Mouse (Mus musculus): ENCODE results near the gene Ano4. TPM values are rescaled to one million over a fixed set of nuclear protein-coding genes. Genes with fewer than 3 reads are reported as not detected.
"Not testable (repeated sequence)": the region's sequence is repeated elsewhere in the genome, so short reads cannot be mapped to it uniquely, and the experiment has no call there.

The Ano4 gene
- total and polyA plus RNA-seq, 3 experiments: 0.33 TPM; not detected in 2

GRCm38 (mm10) chr10:89103594-89103993 is 241.0 kb downstream of the Ano4 start:
- Histone ChIP-seq H3K9me3 (replicated peaks) (no peaks in the 10 kb centered on the region), H3K4me3 (ENCODE audit: low read depth, low read length) (no peak overlapping the region), H3K36me3 (replicated peaks) (no peaks in the 10 kb centered on the region), H3K27me3 (ENCODE audit: insufficient read depth, low read length) (no peaks in the 10 kb centered on the region), H3K4me1 (ENCODE audit: insufficient read depth, low read depth, low read length) (no peaks in the 10 kb centered on the region)
- no peak for ATAC-seq (ENCODE audit: extremely low read depth, insufficient number of reproducible peaks, low FRiP score, poor library complexity, severe bottlenecking)
- DNase-seq (ENCODE audit: low spot score): no peak
- TF ChIP-seq TAL1 (conservative IDR thresholded peaks at IDR 0.05; ENCODE audit: low read depth, low read length): no peak
- no peak for TF ChIP-seq CTCF (IDR thresholded peaks at IDR 0.05; ENCODE audit: low read depth, low read length)
- TF ChIP-seq POLR2AphosphoS5 (IDR thresholded peaks at IDR 0.05; ENCODE audit: insufficient replicate concordance, low read depth, low read length): no peak
- TF ChIP-seq GATA1 (IDR thresholded peaks at IDR 0.05; ENCODE audit: borderline replicate concordance, low read length): no peak
- no peak for TF ChIP-seq GATA2 (IDR thresholded peaks at IDR 0.05; ENCODE audit: borderline replicate concordance, low read depth, low read length)

GRCm38 (mm10) chr10:89102025-89102424 is 242.5 kb downstream of the Ano4 start:
- Histone ChIP-seq H3K4me3 (ENCODE audit: low read depth, low read length) (no peak overlapping the region), H3K27me3 (ENCODE audit: insufficient read depth, low read length) (no peaks in the 10 kb centered on the region), H3K9me3 (replicated peaks) (no peaks in the 10 kb centered on the region), H3K36me3 (replicated peaks) (no peaks in the 10 kb centered on the region), H3K4me1 (ENCODE audit: insufficient read depth, low read depth, low read length) (no peaks in the 10 kb centered on the region)
- no peak for DNase-seq (ENCODE audit: low spot score)
- no peak for TF ChIP-seq GATA1 (IDR thresholded peaks at IDR 0.05; ENCODE audit: borderline replicate concordance, low read length)
- TF ChIP-seq POLR2AphosphoS5 (IDR thresholded peaks at IDR 0.05; ENCODE audit: insufficient replicate concordance, low read depth, low read length): no peak
- no peak for TF ChIP-seq CTCF (IDR thresholded peaks at IDR 0.05; ENCODE audit: low read depth, low read length)
- TF ChIP-seq GATA2 (IDR thresholded peaks at IDR 0.05; ENCODE audit: borderline replicate concordance, low read depth, low read length): no peak
- TF ChIP-seq TAL1 (conservative IDR thresholded peaks at IDR 0.05; ENCODE audit: low read depth, low read length): no peak
- ATAC-seq (ENCODE audit: extremely low read depth, insufficient number of reproducible peaks, low FRiP score, poor library complexity, severe bottlenecking): no peak

- TF ChIP-seq CTCF (IDR thresholded peaks at IDR 0.05; ENCODE audit: low read depth, low read length): no peak
- no peak for TF ChIP-seq POLR2AphosphoS5 (IDR thresholded peaks at IDR 0.05; ENCODE audit: insufficient replicate concordance, low read depth, low read length)
- TF ChIP-seq TAL1 (conservative IDR thresholded peaks at IDR 0.05; ENCODE audit: low read depth, low read length): no peak
- no peak for TF ChIP-seq GATA2 (IDR thresholded peaks at IDR 0.05; ENCODE audit: borderline replicate concordance, low read depth, low read length)
- no peak for TF ChIP-seq GATA1 (IDR thresholded peaks at IDR 0.05; ENCODE audit: borderline replicate concordance, low read length)
- Histone ChIP-seq H3K4me3 (ENCODE audit: low read depth, low read length) (no peak overlapping the region), H3K36me3 (replicated peaks) (no peaks in the 10 kb centered on the region), H3K27me3 (ENCODE audit: insufficient read depth, low read length) (no peaks in the 10 kb centered on the region), H3K4me1 (ENCODE audit: insufficient read depth, low read depth, low read length) (no peaks in the 10 kb centered on the region), H3K9me3 (replicated peaks) (peaks cover 2% of the 10 kb centered on the region; the same call in 1 of the 2 replicates)
- no peak for ATAC-seq (ENCODE audit: extremely low read depth, insufficient number of reproducible peaks, low FRiP score, poor library complexity, severe bottlenecking)
- no peak for DNase-seq (ENCODE audit: low spot score)
Observed at GRCm38 (mm10) chr10:89098183-89098582, 246.4 kb downstream of the Ano4 start.

GRCm38 (mm10) chr10:89092350-89093040 is 252.1 kb downstream of the Ano4 start:
- Histone ChIP-seq H3K4me3 (ENCODE audit: low read depth, low read length) (peak overlapping the region; percentile 34; the same call in 1 of the 2 replicates), H3K27me3 (ENCODE audit: insufficient read depth, low read length) (no peaks in the 10 kb centered on the region), H3K9me3 (replicated peaks) (peaks cover 2% of the 10 kb centered on the region; the same call in 1 of the 2 replicates), H3K4me1 (ENCODE audit: insufficient read depth, low read depth, low read length) (peaks cover 13% of the 10 kb centered on the region), H3K36me3 (replicated peaks) (no peaks in the 10 kb centered on the region)
- DNase-seq (ENCODE audit: low spot score): no peak
- TF ChIP-seq GATA2 (IDR thresholded peaks at IDR 0.05; ENCODE audit: borderline replicate concordance, low read depth, low read length) (no peak), TAL1 (conservative IDR thresholded peaks at IDR 0.05; ENCODE audit: low read depth, low read length) (peak; percentile 53)
- peak; percentile 28; the same call in 1 of the 2 replicates for ATAC-seq (ENCODE audit: extremely low read depth, insufficient number of reproducible peaks, low FRiP score, poor library complexity, severe bottlenecking)

GRCm38 (mm10) chr10:89077447-89077846 is 267.1 kb downstream of the Ano4 start:
- H3K27me3 ChIP-seq (ENCODE audit: insufficient read depth, low read length): no peaks in the 10 kb centered on the region
- no peaks in the 10 kb centered on the region for H3K9me3 ChIP-seq (replicated peaks)
- no peaks in the 10 kb centered on the region for H3K36me3 ChIP-seq (replicated peaks)
- no peak for TF ChIP-seq CTCF (IDR thresholded peaks at IDR 0.05; ENCODE audit: low read depth, low read length)
- TF ChIP-seq GATA1 (IDR thresholded peaks at IDR 0.05; ENCODE audit: borderline replicate concordance, low read length): no peak
- TF ChIP-seq GATA2 (IDR thresholded peaks at IDR 0.05; ENCODE audit: borderline replicate concordance, low read depth, low read length): no peak
- TF ChIP-seq TAL1 (conservative IDR thresholded peaks at IDR 0.05; ENCODE audit: low read depth, low read length): no peak
- no peak for TF ChIP-seq POLR2AphosphoS5 (IDR thresholded peaks at IDR 0.05; ENCODE audit: insufficient replicate concordance, low read depth, low read length)
- no peak overlapping the region for H3K4me3 ChIP-seq (ENCODE audit: low read depth, low read length)
- no peak for DNase-seq (ENCODE audit: low spot score)
- no peak for ATAC-seq (ENCODE audit: extremely low read depth, insufficient number of reproducible peaks, low FRiP score, poor library complexity, severe bottlenecking)
- H3K4me1 ChIP-seq (ENCODE audit: insufficient read depth, low read depth, low read length): no peaks in the 10 kb centered on the region

GRCm38 (mm10) chr10:89055891-89056290 is 288.7 kb downstream of the Ano4 start:
- Histone ChIP-seq H3K9me3 (replicated peaks) (no peaks in the 10 kb centered on the region), H3K4me3 (ENCODE audit: low read depth, low read length) (no peak overlapping the region), H3K27me3 (ENCODE audit: insufficient read depth, low read length) (no peaks in the 10 kb centered on the region), H3K4me1 (ENCODE audit: insufficient read depth, low read depth, low read length) (no peaks in the 10 kb centered on the region), H3K36me3 (replicated peaks) (no peaks in the 10 kb centered on the region)
- DNase-seq (ENCODE audit: low spot score) (no peak), ATAC-seq (ENCODE audit: extremely low read depth, insufficient number of reproducible peaks, low FRiP score, poor library complexity, severe bottlenecking) (no peak)
- TF ChIP-seq CTCF (IDR thresholded peaks at IDR 0.05; ENCODE audit: low read depth, low read length): no peak
- no peak for TF ChIP-seq TAL1 (conservative IDR thresholded peaks at IDR 0.05; ENCODE audit: low read depth, low read length)
- TF ChIP-seq POLR2AphosphoS5 (IDR thresholded peaks at IDR 0.05; ENCODE audit: insufficient replicate concordance, low read depth, low read length): no peak
- TF ChIP-seq GATA2 (IDR thresholded peaks at IDR 0.05; ENCODE audit: borderline replicate concordance, low read depth, low read length): no peak
- TF ChIP-seq GATA1 (IDR thresholded peaks at IDR 0.05; ENCODE audit: borderline replicate concordance, low read length): no peak

- not testable (repeated sequence) for H3K4me3 ChIP-seq (ENCODE audit: low read depth, low read length); H3K4me1 ChIP-seq (ENCODE audit: insufficient read depth, low read depth, low read length); ATAC-seq (ENCODE audit: extremely low read depth, insufficient number of reproducible peaks, low FRiP score, poor library complexity, severe bottlenecking); H3K27me3 ChIP-seq (ENCODE audit: insufficient read depth, low read length); DNase-seq (ENCODE audit: low spot score); H3K9me3 ChIP-seq (replicated peaks); H3K36me3 ChIP-seq (replicated peaks)
Observed at GRCm38 (mm10) chr10:89044921-89045320, 299.6 kb downstream of the Ano4 start.
